Mouse (Mus musculus) C2C12 (cell line): ENCODE measurements at regions not wholly inside any gene's neighbourhood (a gene's known extent, or its start where the extent isn't known, plus 50 kb on each side); places are given as distances from the start of the nearest gene placed in this dataset.

Experiments used
- CEBPB ChIP-seq: IDR thresholded peaks from one replicate; pipeline ENCODE4 v1.6.1; 2011; ENCODE audit warnings: low read depth, mild to moderate bottlenecking, control low read depth, moderate library complexity
- CTCF ChIP-seq: IDR thresholded peaks from one replicate; pipeline ENCODE4 v1.5.1; 2011; ENCODE audit not compliant: control insufficient read depth, insufficient read depth, insufficient read length
- FOSL1 ChIP-seq: IDR thresholded peaks from one replicate; pipeline ENCODE4 v1.8.0; 2011; ENCODE audit warnings: mild to moderate bottlenecking, low read length; ENCODE audit not compliant: poor library complexity, insufficient read depth, severe bottlenecking
- MAX ChIP-seq: IDR thresholded peaks from one replicate; pipeline ENCODE4 v1.6.1; 2011; ENCODE audit warnings: mild to moderate bottlenecking, control low read depth
- MYOD1 ChIP-seq: IDR thresholded peaks from one replicate; pipeline ENCODE4 v1.6.1; 2011; ENCODE audit warnings: low read depth; ENCODE audit not compliant: control insufficient read depth, insufficient read length
- MYOG ChIP-seq: IDR thresholded peaks from one replicate; pipeline ENCODE4 v1.6.1; 2011; ENCODE audit not compliant: control insufficient read depth, insufficient read length; ENCODE audit errors: extremely low read depth
- USF1 ChIP-seq: IDR thresholded peaks from one replicate; pipeline ENCODE4 v1.6.1; 2011; ENCODE audit warnings: low read depth, mild to moderate bottlenecking, control low read depth, moderate library complexity

GRCm38 (mm10) chr6:50940641-50941398, 286.6 kb upstream of the Npvf start:
- TF ChIP-seq CTCF (no peak), MAX (no peak), USF1 (no peak), MYOD1 (no peak), FOSL1 (no peak), CEBPB (no peak), MYOG (no peak)
